Mouse (Mus musculus): ENCODE data around the gene Phox2a. TPM values are rescaled to one million over a fixed set of nuclear protein-coding genes. Genes with fewer than 3 reads are reported as not detected.

Gene Phox2a
- polyA plus RNA-seq, 1 experiment from 2014 or later, result not detected

GRCm38 (mm10) chr7:101851689-101852088, 33.6 kb downstream of the Phox2a start:
- H3K9ac ChIP-seq (replicated peaks), result no peak overlapping the region
- 0 out of 2 replicates have a peak, but pooled peaks cover 2% of the 10 kb centered on the region for H3K4me1 ChIP-seq (ENCODE audit: insufficient read depth)
- WGBS (ENCODE audit: insufficient replicate concordance), result 53% methylated on average over 6 of the region's 6 CpGs
- no peaks in the 10 kb centered on the region for H3K27me3 ChIP-seq (ENCODE audit: insufficient read depth, low read length)
- H3K4me3 ChIP-seq (ENCODE audit: low read depth, low read length), result no peak overlapping the region
- no peak for DNase-seq
- no peak for TF ChIP-seq CTCF (IDR thresholded peaks at IDR 0.05; ENCODE audit: low read depth)
- no peak for TF ChIP-seq EP300 (IDR thresholded peaks at IDR 0.05; ENCODE audit: low read depth)
- no peaks in the 10 kb centered on the region for H3K9me3 ChIP-seq (ENCODE audit: low read length)
- no peak overlapping the region for H3K27ac ChIP-seq (ENCODE audit: low read depth)
- H3K36me3 ChIP-seq (replicated peaks; ENCODE audit: insufficient read depth, low read length), result no peaks in the 10 kb centered on the region
- ATAC-seq, result no peak
- no peak overlapping the region for H3K4me2 ChIP-seq (ENCODE audit: low read depth, low read length)

- Histone ChIP-seq H3K4me1 (ENCODE audit: insufficient read depth) (0 out of 2 replicates have a peak, but pooled peaks cover 2% of the 10 kb centered on the region), H3K27ac (ENCODE audit: low read depth) (no peak overlapping the region), H3K4me3 (ENCODE audit: low read depth, low read length) (no peak overlapping the region), H3K27me3 (ENCODE audit: insufficient read depth, low read length) (no peaks in the 10 kb centered on the region), H3K9me3 (ENCODE audit: low read length) (no peaks in the 10 kb centered on the region), H3K9ac (replicated peaks) (no peak overlapping the region), H3K36me3 (replicated peaks; ENCODE audit: insufficient read depth, low read length) (no peaks in the 10 kb centered on the region), H3K4me2 (ENCODE audit: low read depth, low read length) (no peak overlapping the region)
- 76% methylated on average over 6 of the region's 6 CpGs for WGBS (ENCODE audit: insufficient replicate concordance)
- TF ChIP-seq CTCF (IDR thresholded peaks at IDR 0.05; ENCODE audit: low read depth), result no peak
- TF ChIP-seq EP300 (IDR thresholded peaks at IDR 0.05; ENCODE audit: low read depth), result no peak
- DNase-seq (no peak), ATAC-seq (0 out of 2 replicates have a peak, but pooled peaks have one; percentile 45)
These were observed 34.7 kb downstream of the Phox2a start for GRCm38 (mm10) chr7:101852846-101853245.

- Histone ChIP-seq H3K27ac (ENCODE audit: low read depth) (no peak overlapping the region), H3K27me3 (ENCODE audit: insufficient read depth, low read length) (no peaks in the 10 kb centered on the region), H3K9ac (replicated peaks) (no peak overlapping the region), H3K4me3 (ENCODE audit: low read depth, low read length) (no peak overlapping the region), H3K9me3 (ENCODE audit: low read length) (no peaks in the 10 kb centered on the region), H3K4me1 (ENCODE audit: insufficient read depth) (0 out of 2 replicates have a peak, but pooled peaks cover 2% of the 10 kb centered on the region), H3K36me3 (replicated peaks; ENCODE audit: insufficient read depth, low read length) (no peaks in the 10 kb centered on the region), H3K4me2 (ENCODE audit: low read depth, low read length) (no peak overlapping the region)
- 54% methylated on average over 2 of the region's 2 CpGs for WGBS (ENCODE audit: insufficient replicate concordance)
- DNase-seq (no peak), ATAC-seq (no peak)
- TF ChIP-seq EP300 (IDR thresholded peaks at IDR 0.05; ENCODE audit: low read depth) (no peak), CTCF (IDR thresholded peaks at IDR 0.05; ENCODE audit: low read depth) (no peak)
These were observed 35.7 kb downstream of the Phox2a start for GRCm38 (mm10) chr7:101853816-101854215.

- no peak for DNase-seq
- Histone ChIP-seq H3K27me3 (ENCODE audit: insufficient read depth, low read length) (no peaks in the 10 kb centered on the region), H3K9me3 (ENCODE audit: low read length) (no peaks in the 10 kb centered on the region), H3K4me2 (ENCODE audit: low read depth, low read length) (no peak within 1 kb of the TSS), H3K9ac (replicated peaks) (no peak within 1 kb of the TSS), H3K4me3 (ENCODE audit: low read depth, low read length) (no peak within 1 kb of the TSS), H3K4me1 (ENCODE audit: insufficient read depth) (0 out of 2 replicates have a peak, but pooled peaks cover 2% of the 10 kb centered on the region), H3K36me3 (replicated peaks; ENCODE audit: insufficient read depth, low read length) (no peaks in the 10 kb centered on the region), H3K27ac (ENCODE audit: low read depth) (no peak within 1 kb of the TSS)
- no peak for TF ChIP-seq EP300 (IDR thresholded peaks at IDR 0.05; ENCODE audit: low read depth)
- no peak for TF ChIP-seq CTCF (IDR thresholded peaks at IDR 0.05; ENCODE audit: low read depth)
- 73% methylated on average over 4 of the region's 4 CpGs for WGBS (ENCODE audit: insufficient replicate concordance)
- no peak for ATAC-seq
These were observed 39.0 kb downstream of the Phox2a start, which contains the start of gene Folr2 for GRCm38 (mm10) chr7:101857094-101857493. Folr2 (minus strand) TSS chr7:101857194.

- DNase-seq (no peak), ATAC-seq (no peak)
- WGBS (ENCODE audit: insufficient replicate concordance), result 59% methylated on average over 9 of the region's 9 CpGs
- H3K4me3 ChIP-seq (ENCODE audit: low read depth, low read length), result no peak overlapping the region
- H3K4me2 ChIP-seq (ENCODE audit: low read depth, low read length), result no peak overlapping the region
- H3K27me3 ChIP-seq (ENCODE audit: insufficient read depth, low read length), result no peaks in the 10 kb centered on the region
- H3K9me3 ChIP-seq (ENCODE audit: low read length), result no peaks in the 10 kb centered on the region
- TF ChIP-seq CTCF (IDR thresholded peaks at IDR 0.05; ENCODE audit: low read depth), result no peak
- no peak for TF ChIP-seq EP300 (IDR thresholded peaks at IDR 0.05; ENCODE audit: low read depth)
- H3K36me3 ChIP-seq (replicated peaks; ENCODE audit: insufficient read depth, low read length), result no peaks in the 10 kb centered on the region
- no peaks in the 10 kb centered on the region for H3K4me1 ChIP-seq (ENCODE audit: insufficient read depth)
- no peak overlapping the region for H3K27ac ChIP-seq (ENCODE audit: low read depth)
- H3K9ac ChIP-seq (replicated peaks), result no peak overlapping the region
These were observed 40.2 kb downstream of the Phox2a start for GRCm38 (mm10) chr7:101858362-101858761.

- Histone ChIP-seq H3K36me3 (replicated peaks; ENCODE audit: insufficient read depth, low read length) (no peaks in the 10 kb centered on the region), H3K27me3 (ENCODE audit: insufficient read depth, low read length) (no peaks in the 10 kb centered on the region), H3K9ac (replicated peaks) (no peak overlapping the region), H3K4me3 (ENCODE audit: low read depth, low read length) (no peak overlapping the region), H3K27ac (ENCODE audit: low read depth) (no peak overlapping the region), H3K4me2 (ENCODE audit: low read depth, low read length) (no peak overlapping the region), H3K9me3 (ENCODE audit: low read length) (no peaks in the 10 kb centered on the region), H3K4me1 (ENCODE audit: insufficient read depth) (no peaks in the 10 kb centered on the region)
- DNase-seq (no peak), ATAC-seq (no peak)
- TF ChIP-seq EP300 (IDR thresholded peaks at IDR 0.05; ENCODE audit: low read depth), result no peak
- TF ChIP-seq CTCF (IDR thresholded peaks at IDR 0.05; ENCODE audit: low read depth), result no peak
These were observed 42.9 kb downstream of the Phox2a start for GRCm38 (mm10) chr7:101860978-101861377.

GRCm38 (mm10) chr7:101862291-101862690, 44.2 kb downstream of the Phox2a start:
- H3K9ac ChIP-seq (replicated peaks), result no peak overlapping the region
- ATAC-seq (no peak), DNase-seq (no peak)
- no peak overlapping the region for H3K4me3 ChIP-seq (ENCODE audit: low read depth, low read length)
- no peaks in the 10 kb centered on the region for H3K4me1 ChIP-seq (ENCODE audit: insufficient read depth)
- H3K4me2 ChIP-seq (ENCODE audit: low read depth, low read length), result no peak overlapping the region
- no peak for TF ChIP-seq CTCF (IDR thresholded peaks at IDR 0.05; ENCODE audit: low read depth)
- TF ChIP-seq EP300 (IDR thresholded peaks at IDR 0.05; ENCODE audit: low read depth), result no peak
- H3K27ac ChIP-seq (ENCODE audit: low read depth), result no peak overlapping the region
- 71% methylated on average over 3 of the region's 3 CpGs for WGBS (ENCODE audit: insufficient replicate concordance)
- no peaks in the 10 kb centered on the region for H3K36me3 ChIP-seq (replicated peaks; ENCODE audit: insufficient read depth, low read length)
- H3K27me3 ChIP-seq (ENCODE audit: insufficient read depth, low read length), result no peaks in the 10 kb centered on the region
- H3K9me3 ChIP-seq (ENCODE audit: low read length), result no peaks in the 10 kb centered on the region

All from liver, postnatal 0 days (tissue).